Mouse (Mus musculus) Patski (cell line): ENCODE measurements around the gene Pld5. TPM values are rescaled to one million over a fixed set of nuclear protein-coding genes. Genes with fewer than 3 reads are reported as not detected.

Experiments used
- ATAC-seq: fragments of 100-300 bp; one replicate; pipeline ENCODE4 v1.8.0; 2021
- CTCF ChIA-PET: fragments of 350-600 bp; sonication (Branson Sonifier 250); formaldehyde crosslinking; loops from one replicate; lab custom pipeline; 2022; ENCODE audit warnings: inconsistent platforms; lab: Charles Lee
- POLR2A ChIA-PET: fragments of 350-600 bp; sonication (Branson Sonifier 250); formaldehyde crosslinking; loops from one replicate; lab custom pipeline; 2022; ENCODE audit warnings: antibody characterized with exemption, inconsistent platforms; lab: Charles Lee
- DNase-seq: peaks from one replicate; pipeline ENCODE4 v3.0.0-alpha.2; 2011; ENCODE audit warnings: low read depth, low spot score
- H3K27me3 ChIP-seq: fragments of 371-371 bp; one replicate; pipeline ENCODE4 v1.5.1; 2021
- CTCF ChIP-seq: fragments of 100-300 bp; IDR thresholded peaks from one replicate; pipeline ENCODE4 v1.5.1; 2021
- in situ Hi-C: fragments of 300-500 bp; cut with MboI; formaldehyde crosslinking; loops from 3 replicates; pipeline ENCODE4 v1.11.1; 2018; ENCODE audit warnings: low pct_unique_long_range_greater_than_20kb, mixed read lengths
- polyA plus RNA-seq: library from polyadenylated mRNA; unstranded; gene quantifications from one replicate; pipeline ENCODE4 v1.2.3, GENCODE M21; 2021

Pld5 gene
- polyA plus RNA-seq, 1 experiment from 2014 or later: not detected

GRCm38 (mm10) chr1:176085952-176086648, 189.0 kb downstream of the Pld5 start:
- POLR2A ChIA-PET: no interaction called here
- TF ChIP-seq CTCF: no peak
- DNase-seq (no peak), ATAC-seq (no peak)
- in situ Hi-C loops: no loop called here
- H3K27me3 ChIP-seq: no peaks in the 10 kb centered on the region
- CTCF ChIA-PET: no interaction called here

- no peak for DNase-seq
- ATAC-seq: no peak
- ChIA-PET CTCF (interaction anchor here (0.9 kb wide), 1 partner anchor 9 kb away, joined by 3 read pairs; no protein-coding TSS in a partner anchor), POLR2A (no interaction called here)
- in situ Hi-C loops: no loop called here
- no peaks in the 10 kb centered on the region for H3K27me3 ChIP-seq
- no peak for TF ChIP-seq CTCF
Observed at GRCm38 (mm10) chr1:176082306-176082705, 192.8 kb downstream of the Pld5 start.

- ATAC-seq (no peak), DNase-seq (no peak)
- in situ Hi-C loops: no loop called here
- H3K27me3 ChIP-seq: no peaks in the 10 kb centered on the region
- CTCF ChIA-PET: no interaction called here
- POLR2A ChIA-PET: no interaction called here
- TF ChIP-seq CTCF: no peak
Observed at GRCm38 (mm10) chr1:176080969-176081368, 194.1 kb downstream of the Pld5 start.

GRCm38 (mm10) chr1:176078410-176078809, 196.7 kb downstream of the Pld5 start:
- no peak for ATAC-seq
- TF ChIP-seq CTCF: no peak
- POLR2A ChIA-PET: interaction anchor here (0.6 kb wide), 1 partner anchor 199 kb away, joined by 3 read pairs; no protein-coding TSS in a partner anchor
- no peaks in the 10 kb centered on the region for H3K27me3 ChIP-seq
- no peak for DNase-seq
- CTCF ChIA-PET: no interaction called here
- in situ Hi-C loops: no loop called here

GRCm38 (mm10) chr1:176076799-176077198, 198.3 kb downstream of the Pld5 start:
- DNase-seq (no peak), ATAC-seq (no peak)
- in situ Hi-C loops: no loop called here
- ChIA-PET CTCF (interaction anchor here (0.6 kb wide), 1 partner anchor 820 kb away, joined by 3 read pairs; no protein-coding TSS in a partner anchor), POLR2A (no interaction called here)
- no peak for TF ChIP-seq CTCF
- H3K27me3 ChIP-seq: peaks cover 2% of the 10 kb centered on the region

DNA sequence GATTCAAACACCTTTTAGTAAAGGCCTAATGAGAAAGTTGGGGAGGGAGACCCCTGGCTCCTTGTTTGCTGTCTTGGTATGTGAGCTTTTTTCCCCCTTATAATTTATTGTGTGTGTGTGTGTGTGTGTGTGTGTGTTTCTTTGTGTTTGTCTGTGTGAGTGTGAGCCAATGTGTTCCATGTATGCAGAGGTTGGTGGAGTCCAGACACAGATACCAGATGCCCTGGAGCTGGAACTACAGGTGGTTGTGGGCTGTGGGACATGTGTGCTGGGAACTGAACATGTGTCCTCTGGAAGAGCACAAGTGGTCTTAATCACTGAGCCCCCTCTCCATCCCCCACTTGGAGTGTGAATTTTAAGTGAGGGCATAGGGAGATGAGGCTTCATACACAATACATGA, 199.3 kb downstream of the Pld5 start:
- no peak for TF ChIP-seq CTCF
- ChIA-PET POLR2A (no interaction called here), CTCF (no interaction called here)
- peaks cover 5% of the 10 kb centered on the region for H3K27me3 ChIP-seq
- DNase-seq (no peak), ATAC-seq (no peak)
- in situ Hi-C loops: no loop called here

- in situ Hi-C loops: no loop called here
- ChIA-PET CTCF (no interaction called here), POLR2A (no interaction called here)
- DNase-seq: no peak
- peaks cover 5% of the 10 kb centered on the region for H3K27me3 ChIP-seq
- TF ChIP-seq CTCF: no peak
- ATAC-seq: no peak
Observed at GRCm38 (mm10) chr1:176075409-176075808, 199.7 kb downstream of the Pld5 start.

DNA sequence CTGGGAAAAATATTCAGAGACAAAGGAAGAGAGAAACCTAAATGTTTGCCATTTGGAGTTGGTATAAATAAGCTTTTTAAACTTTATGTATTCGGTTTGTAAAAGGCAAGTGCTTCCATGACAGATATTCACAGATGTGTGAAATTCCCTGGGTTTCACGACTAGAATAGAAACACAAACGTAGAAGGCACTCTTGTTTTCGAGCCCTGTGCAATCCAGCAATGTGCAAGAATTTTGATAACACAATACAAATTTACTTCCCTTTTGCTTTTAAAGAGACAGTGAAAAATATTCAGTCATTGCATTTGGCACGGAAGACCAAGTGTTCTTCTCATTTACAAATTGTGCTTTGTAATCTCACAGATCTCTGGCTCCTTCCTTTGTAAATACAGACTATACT, 200.6 kb downstream of the Pld5 start:
- no peak for ATAC-seq
- CTCF ChIA-PET: no interaction called here

DNA sequence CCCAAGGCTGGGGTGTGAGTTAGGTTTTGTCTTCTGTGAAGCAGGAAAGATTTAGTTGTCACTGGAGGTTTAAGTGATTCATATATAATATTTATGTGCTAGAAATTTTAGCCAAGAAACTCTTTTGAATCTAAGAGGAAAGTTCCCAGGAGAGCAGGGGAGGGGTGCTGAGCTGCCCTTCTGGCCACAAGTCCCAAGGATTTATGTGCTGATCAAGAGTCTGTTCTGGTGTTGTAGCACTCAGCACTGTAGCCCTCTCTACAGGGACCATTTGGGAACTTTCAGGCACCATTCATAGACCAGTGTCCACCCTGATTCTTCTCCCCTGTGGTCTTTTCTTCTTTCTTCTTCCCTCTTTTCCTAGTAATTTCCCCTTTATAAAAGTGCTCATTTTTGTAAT, 209.8 kb downstream of the Pld5 start:
- no peak for ATAC-seq
- DNase-seq: no peak
- ChIA-PET CTCF (no interaction called here), POLR2A (no interaction called here)
- in situ Hi-C loops: no loop called here
- no peaks in the 10 kb centered on the region for H3K27me3 ChIP-seq
- no peak for TF ChIP-seq CTCF

More for the DNA sequence above, 200.6 kb downstream of the Pld5 start:
- no peak for DNase-seq
- POLR2A ChIA-PET: no interaction called here
- in situ Hi-C loops: no loop called here
- TF ChIP-seq CTCF: no peak
- H3K27me3 ChIP-seq: peaks cover 5% of the 10 kb centered on the region

DNA sequence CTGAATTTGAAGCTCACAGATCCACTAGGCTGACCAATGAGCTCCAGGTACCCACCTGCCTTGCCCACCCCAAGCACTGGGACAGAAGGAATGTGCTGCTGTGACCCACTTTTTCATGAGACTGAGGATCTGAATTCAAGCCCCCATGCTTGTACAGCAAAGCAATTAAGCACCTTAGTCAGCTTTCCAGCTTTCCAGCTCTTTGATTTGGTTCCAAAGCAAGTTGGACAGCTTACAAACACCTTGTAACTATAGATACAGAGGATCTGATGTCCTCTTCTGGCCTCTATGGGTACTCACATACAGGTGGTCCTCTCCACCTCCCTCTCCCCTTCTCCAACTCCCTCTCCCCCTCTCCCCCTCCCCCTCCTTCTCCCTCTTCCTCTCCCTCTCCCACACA, 210.6 kb downstream of the Pld5 start:
- TF ChIP-seq CTCF: no peak
- POLR2A ChIA-PET: no interaction called here
- ATAC-seq: no peak

GRCm38 (mm10) chr1:176053653-176054052, 221.5 kb downstream of the Pld5 start:
- no peaks in the 10 kb centered on the region for H3K27me3 ChIP-seq
- DNase-seq (no peak), ATAC-seq (no peak)
- CTCF ChIA-PET: interaction anchor here (1.3 kb wide), 1 partner anchor 10 kb away, joined by 4 read pairs; no protein-coding TSS in a partner anchor
- POLR2A ChIA-PET: no interaction called here
- in situ Hi-C loops: no loop called here
- no peak for TF ChIP-seq CTCF

More for the DNA sequence above, 210.6 kb downstream of the Pld5 start:
- CTCF ChIA-PET: interaction anchor here (1.6 kb wide), 1 partner anchor 10 kb away, joined by 4 read pairs; no protein-coding TSS in a partner anchor
- no peak for DNase-seq
- H3K27me3 ChIP-seq: no peaks in the 10 kb centered on the region
- in situ Hi-C loops: no loop called here
